Mouse (Mus musculus) A20 (cell line): ENCODE results near the gene Casq2.

Source experiments
- DNase-seq: peaks from one replicate; pipeline ENCODE4 v3.0.0-alpha.2; 2011; ENCODE audit warnings: low read depth, low spot score

Gene Casq2

DNA sequence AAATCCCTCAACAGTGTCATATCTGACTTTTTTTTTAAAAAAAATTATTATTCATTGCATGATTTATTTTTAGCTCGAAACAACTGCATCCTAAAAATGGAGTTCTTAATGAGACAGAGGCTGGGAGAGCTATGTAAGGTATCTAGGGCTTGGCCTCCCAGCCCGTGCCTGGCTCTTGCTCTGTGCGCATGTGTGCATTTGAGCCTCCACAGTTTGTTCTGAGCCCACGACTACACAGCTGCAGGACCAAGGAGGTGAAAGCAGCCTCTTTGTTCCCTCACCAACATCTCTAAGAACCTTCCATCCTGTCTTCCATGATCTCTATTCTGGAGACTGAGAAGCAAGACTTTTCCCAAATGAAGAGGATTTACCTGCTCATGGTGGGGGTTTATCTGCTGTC is at the start of gene Casq2:
Casq2 (plus strand) TSS at position 133 of the 400 bp plus-strand sequence.
- DNase-seq = no peak

DNA sequence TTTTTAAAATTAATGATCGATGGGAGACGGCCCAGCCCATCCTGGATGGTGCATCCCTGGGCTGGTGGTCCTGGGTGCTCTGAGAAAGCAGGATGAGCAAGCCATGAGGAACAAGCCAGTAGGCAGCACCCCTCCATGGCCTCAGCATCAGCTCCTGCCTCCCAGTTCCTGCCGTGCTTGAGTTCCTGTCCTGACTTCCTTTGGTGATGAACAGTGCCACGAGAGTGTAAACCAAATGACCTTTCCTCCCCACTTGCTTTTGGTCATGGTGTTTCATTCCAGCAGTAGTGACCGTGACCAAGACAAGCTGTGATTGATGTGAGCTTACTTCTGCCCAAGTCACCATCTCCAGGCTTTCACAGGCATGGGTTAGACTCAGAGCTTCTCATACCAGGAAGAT is 48.4 kb upstream of the Casq2 start:
- DNase-seq = no peak

DNA sequence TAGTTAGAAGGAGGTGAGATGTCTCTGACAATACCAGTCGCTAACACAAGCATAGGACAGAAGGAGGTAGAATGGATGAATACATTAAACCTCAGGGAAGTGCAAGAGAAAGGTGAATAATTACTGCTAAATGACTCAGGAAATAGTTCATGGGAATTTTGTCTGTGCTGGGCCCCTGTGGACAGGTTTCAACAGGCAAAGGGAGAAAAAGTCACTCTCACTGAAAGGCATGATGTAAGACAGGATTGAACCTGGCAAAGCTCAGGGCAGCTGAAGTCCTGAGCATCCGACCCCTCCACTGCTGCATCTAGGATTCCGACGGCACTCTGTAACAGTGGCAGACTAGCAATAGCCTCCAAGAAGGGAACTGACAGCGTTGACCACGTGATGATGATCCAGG is 47.6 kb upstream of the Casq2 start:
- DNase-seq = no peak

DNA sequence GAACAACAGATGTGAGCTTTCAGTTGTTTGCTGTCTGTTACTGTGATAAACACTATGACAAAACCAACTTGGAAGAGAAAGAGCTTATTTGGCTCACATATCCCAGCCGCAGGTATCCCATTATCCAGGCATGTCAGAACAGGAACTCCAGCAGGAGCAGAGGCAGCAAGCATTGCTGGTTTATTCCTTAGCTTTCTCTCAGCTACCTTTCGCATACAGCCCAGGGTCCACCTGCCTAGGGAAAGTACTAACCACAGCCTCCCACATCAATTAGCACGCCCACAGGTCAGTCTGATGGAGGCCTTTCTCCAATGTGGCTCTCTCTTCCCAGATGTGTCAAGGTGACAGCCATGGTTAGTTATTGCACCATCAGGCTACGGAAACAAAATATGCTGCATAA is 44.6 kb upstream of the Casq2 start:
- no peak for DNase-seq

GRCm38 (mm10) chr3:102045071-102045470 is 41.1 kb upstream of the Casq2 start:
- peak; percentile 5 for DNase-seq

- no peak for DNase-seq
Observed at GRCm38 (mm10) chr3:102047532-102047931, 38.7 kb upstream of the Casq2 start.

DNA sequence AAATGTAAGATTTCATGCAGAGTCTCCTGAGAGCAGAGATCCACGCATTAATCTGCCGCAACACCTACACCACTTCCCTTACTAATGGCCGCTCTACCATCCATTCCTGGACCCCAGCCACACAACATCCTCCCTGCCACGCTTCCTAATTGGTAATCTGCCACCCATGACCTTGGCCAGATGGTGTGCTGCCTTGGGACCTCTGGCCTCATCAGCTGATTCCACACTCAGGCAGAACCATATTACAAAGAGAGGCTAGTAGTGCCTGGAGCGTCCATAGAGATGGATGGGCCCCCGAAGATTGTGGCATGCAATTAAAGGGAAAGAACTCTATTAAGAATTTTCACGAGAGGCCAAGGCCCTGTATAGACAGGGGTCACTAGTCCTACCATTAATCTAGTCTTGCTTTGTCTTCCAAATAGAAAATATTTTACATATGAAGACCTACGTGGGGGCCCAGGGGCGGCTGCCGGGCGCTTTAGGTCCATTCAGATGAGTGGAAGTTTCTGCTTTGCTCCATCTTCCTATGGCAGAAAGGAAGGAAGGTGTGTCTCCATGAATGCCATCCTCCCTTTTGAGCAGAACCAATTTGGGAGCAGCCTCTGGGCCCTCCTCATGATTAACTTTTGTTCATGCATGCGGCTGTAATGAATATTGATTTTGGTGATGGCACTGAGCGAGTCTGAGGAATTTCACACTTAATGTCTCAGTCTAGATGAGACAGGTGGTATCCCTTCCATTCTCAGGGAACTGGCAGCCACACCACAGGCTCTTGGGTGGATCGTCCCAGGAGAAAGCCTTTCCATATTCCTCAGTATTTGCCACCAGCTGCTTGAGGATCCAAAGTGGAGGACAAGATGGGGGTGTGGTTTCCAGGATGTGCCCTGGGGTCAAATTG is 36.8 kb upstream of the Casq2 start:
- no peak for DNase-seq

- no peak for DNase-seq
Observed at GRCm38 (mm10) chr3:102052036-102052435, 34.2 kb upstream of the Casq2 start.

GRCm38 (mm10) chr3:102053293-102053692 is 32.9 kb upstream of the Casq2 start:
- DNase-seq = no peak

DNA sequence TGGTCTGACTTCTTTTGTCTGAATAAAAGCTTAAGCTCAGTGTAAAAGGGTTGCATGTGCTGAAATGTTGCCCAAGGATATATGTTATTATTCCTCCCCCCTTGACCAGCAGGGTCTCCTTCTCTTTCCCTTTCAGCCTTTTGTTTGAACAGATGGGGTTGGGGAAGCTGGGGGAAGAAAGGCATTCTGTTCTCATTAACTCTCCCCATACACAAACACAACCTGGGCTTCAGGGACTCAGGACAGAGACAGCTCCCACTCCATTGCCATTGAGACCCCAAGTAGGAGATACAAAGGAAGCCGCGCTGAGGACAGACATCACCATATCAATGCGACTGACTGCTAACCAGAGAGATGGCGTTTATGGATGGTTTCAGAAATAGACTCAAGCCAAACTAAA is 30.3 kb upstream of the Casq2 start:
- no peak for DNase-seq

DNA sequence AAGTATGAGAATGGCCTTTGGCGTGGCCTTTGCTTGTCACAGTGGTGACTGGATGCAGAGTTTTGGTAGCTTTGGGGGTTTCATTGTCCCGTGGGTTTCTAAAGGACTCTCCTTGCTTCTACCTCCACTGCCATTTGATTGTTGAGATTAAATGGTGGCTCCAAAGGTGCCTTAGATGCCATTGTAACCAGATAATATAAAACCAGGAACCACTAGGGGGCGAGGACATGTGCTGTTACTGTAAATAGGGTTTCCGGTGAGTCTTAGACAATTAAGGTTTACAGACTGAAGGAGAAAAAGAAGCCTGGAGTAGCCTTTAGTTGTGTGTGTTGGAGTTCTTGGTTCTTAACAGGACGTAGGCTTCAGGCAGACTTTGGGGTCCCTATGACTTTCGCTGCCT is 26.1 kb upstream of the Casq2 start:
- DNase-seq = peak; percentile 39

DNA sequence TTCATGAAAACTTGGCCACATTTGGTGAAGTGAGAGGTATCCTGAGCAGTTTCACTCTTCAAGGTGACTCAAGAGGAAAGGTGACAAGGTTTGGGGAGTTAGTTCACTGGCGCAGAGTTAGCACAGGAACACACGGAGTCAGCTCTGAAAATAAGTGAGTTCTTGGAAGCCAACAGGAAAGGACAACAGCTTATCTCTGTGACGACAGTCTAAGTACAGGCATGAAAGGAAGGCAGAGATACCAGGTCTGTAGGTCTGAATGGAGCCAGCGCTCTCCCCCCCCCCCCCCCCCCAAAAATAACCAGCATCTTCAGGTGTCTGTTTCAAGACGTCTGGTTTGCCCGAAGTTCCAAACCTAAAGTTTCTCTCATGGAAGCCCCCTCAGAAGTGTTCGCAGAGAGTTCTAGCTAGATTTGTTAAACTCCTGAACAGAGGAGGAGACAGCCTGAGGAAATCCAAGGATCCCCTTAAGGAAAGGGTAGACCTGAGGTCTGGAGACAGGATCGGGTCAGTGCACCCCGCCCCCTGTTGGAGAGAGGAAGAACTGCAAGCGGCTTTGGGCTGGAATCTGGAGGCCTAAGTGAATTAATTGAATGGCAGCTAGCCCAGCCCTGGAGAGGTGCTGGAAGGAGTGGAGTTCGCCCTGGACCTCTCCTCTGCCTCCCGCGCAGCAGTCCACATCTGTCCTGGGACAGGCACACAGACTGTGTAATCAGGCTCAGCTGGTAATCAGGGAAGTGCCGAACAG is 24.1 kb upstream of the Casq2 start:
- DNase-seq = peak; percentile 36

DNA sequence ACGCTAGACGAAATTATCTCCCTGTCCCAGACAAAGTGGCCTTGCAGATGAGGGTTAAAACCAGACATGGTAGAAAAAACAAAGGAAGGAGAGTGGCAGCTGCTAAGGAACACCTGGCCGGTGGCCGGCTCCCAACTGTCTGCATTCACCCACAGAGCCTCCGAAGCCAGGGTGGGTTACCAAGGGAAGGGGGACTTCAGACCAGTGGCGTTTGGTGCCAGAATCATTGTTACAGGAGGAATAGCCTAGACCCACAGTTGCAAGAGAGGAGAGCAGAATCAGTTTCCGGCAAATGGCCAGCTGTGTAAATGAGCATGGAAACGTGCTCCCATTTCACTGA is 23.6 kb upstream of the Casq2 start:
- DNase-seq = no peak

DNA sequence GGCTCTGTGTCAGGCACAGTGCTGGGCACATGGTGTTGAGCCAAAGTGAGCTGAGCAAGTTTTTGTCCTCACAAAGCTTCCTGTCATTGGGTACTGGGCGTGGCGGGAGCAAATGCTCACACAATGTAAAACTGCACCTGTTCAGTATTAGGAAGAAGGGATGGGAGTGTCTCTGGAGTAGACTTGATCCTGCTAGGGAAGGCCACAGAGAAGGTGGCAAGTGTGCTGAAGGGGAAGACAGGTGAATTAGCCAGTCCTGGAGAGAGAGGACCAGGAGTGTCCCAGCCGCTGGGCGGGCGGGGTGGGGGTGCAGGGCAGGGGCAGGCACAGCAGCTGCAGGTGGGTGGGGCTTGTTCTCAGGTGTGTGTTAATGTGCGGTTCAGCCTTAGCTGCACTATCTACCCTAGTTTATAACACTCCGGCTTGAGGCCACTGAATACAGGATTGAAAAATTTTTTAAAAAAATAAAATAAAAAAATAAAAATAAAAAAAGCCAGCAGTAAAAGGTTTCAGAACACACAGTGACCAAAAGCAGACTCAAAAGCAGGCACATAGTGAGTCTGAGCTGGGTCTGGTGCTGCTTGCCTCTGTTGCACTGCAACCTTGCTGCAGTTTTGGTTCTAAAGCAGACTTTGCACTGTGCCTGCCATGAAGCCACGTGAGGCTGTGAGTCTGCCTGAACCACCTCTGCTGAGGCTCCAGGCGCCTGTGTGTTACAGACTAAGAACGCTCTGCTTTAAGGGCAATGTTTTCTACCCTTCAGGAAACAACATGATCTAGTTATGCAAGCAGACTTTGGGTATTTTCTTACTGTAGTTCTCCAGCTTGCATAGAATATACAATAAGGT is 22.7 kb upstream of the Casq2 start:
- DNase-seq = no peak

GRCm38 (mm10) chr3:102064566-102064965 is 21.6 kb upstream of the Casq2 start:
- no peak for DNase-seq

GRCm38 (mm10) chr3:102067306-102067705 is 18.9 kb upstream of the Casq2 start:
- DNase-seq = no peak

GRCm38 (mm10) chr3:102067861-102068260 is 18.4 kb upstream of the Casq2 start:
- DNase-seq = no peak

- DNase-seq = no peak
Observed at GRCm38 (mm10) chr3:102069260-102069659, 17.0 kb upstream of the Casq2 start.

- DNase-seq = no peak
Observed at GRCm38 (mm10) chr3:102069686-102070085, 16.5 kb upstream of the Casq2 start.

DNA sequence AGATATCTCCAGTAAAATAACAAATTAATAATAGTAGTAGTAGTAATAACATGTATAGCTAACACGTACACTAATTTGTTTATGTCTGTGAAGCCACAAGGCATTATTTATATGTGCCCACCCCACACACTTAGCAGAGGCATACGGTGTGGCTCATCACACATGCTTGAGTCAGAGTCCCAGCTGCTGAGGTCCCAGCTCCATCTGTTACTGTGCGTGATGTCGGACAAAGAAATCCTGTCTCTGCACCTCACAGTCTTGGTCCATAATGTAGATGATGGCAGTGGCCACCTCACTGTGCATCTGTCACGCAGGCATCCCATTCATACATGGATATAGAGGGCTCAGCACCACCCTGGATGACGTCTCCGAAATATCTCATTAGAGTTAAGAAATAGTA is 15.9 kb upstream of the Casq2 start:
- no peak for DNase-seq

DNA sequence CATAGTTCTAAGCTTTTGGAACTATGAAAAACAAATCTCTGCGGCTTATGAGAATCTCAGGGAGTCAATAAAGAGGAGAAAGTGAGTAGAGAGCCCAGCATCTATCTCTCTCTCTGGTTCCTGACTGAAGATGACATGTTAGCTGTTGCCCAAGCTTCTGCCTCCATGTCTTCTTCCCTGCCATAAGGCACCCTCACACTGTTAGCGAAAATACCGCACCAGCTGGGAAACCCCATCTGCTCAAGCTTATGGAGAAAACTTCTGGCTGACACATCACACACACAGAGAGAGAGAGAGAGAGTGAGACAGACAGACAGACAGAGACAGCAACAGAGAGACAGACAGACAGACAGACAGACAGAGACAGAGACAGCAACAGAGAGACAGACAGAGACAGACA is 15.2 kb upstream of the Casq2 start:
- DNase-seq = no peak

GRCm38 (mm10) chr3:102079413-102079812 is 6.8 kb upstream of the Casq2 start:
- DNase-seq = no peak
